Mouse (Mus musculus) duodenum, adult 2 months (tissue): Measurements from ENCODE around the gene Olfr1449. TPM values are rescaled to one million over a fixed set of nuclear protein-coding genes. Genes with fewer than 3 reads are reported as not detected.

Experiments
- polyA plus RNA-seq: library from polyadenylated mRNA; depleted of rRNA; stranded (reverse); fragments of >200 nt; gene quantifications from 2 replicates; pipeline ENCODE4 v1.2.3, GENCODE M21; 2012; ENCODE audit warnings: low replicate concordance; rRNA removed

The Olfr1449 gene
- not detected in 2 replicates for polyA plus RNA-seq

GRCm38 (mm10) chr19:12930540-12930939, at the start of gene Olfr1449:
Gene Olfr1449, plus strand, starts transcription at chr19:12930840.

GRCm38 (mm10) chr19:12883555-12883954, 47.1 kb upstream of the Olfr1449 start, which contains the start of gene Olfr1445:
Gene Olfr1445, plus strand, starts transcription at chr19:12883855.

GRCm38 (mm10) chr19:12893424-12893823, 37.2 kb upstream of the Olfr1449 start, which contains the start of gene Olfr1446:
Gene Olfr1446, minus strand, starts transcription at chr19:12893524.

GRCm38 (mm10) chr19:12903643-12904042, 27.0 kb upstream of the Olfr1449 start, which contains the start of gene Olfr1447:
Gene Olfr1447, minus strand, starts transcription at chr19:12903743.

GRCm38 (mm10) chr19:12924319-12924718, 6.3 kb upstream of the Olfr1449 start, which contains the start of gene Olfr1448:
Gene Olfr1448, minus strand, starts transcription at chr19:12924419.

GRCm38 (mm10) chr19:12949958-12950357, 19.3 kb downstream of the Olfr1449 start, which contains the start of gene Olfr1450:
Gene Olfr1450, plus strand, starts transcription at chr19:12950258.

Other genes with a start within 250 kb of the Olfr1449 start
- not detected in 2 replicates for gene Keg1, start 235.1 kb upstream of the Olfr1449 start, polyA plus RNA-seq
- gene Cntf, start 165.2 kb upstream of the Olfr1449 start, polyA plus RNA-seq, result 0.25 TPM in 1 of 2 replicates, not detected in the other
- 4.9 and 5.7 TPM in 2 replicates for gene Zfp91, start 134.7 kb upstream of the Olfr1449 start, polyA plus RNA-seq
- 1.9 and 2.6 TPM in 2 replicates for gene Lpxn, start 134.6 kb upstream of the Olfr1449 start, polyA plus RNA-seq
- gene Gm5244, start 84.2 kb upstream of the Olfr1449 start, polyA plus RNA-seq, result not detected in 2 replicates
- gene Olfr1444, start 73.6 kb upstream of the Olfr1449 start, polyA plus RNA-seq, result not detected in 2 replicates
- not detected in 2 replicates for gene Olfr1445, start 47.0 kb upstream of the Olfr1449 start, polyA plus RNA-seq
- not detected in 2 replicates for gene Olfr1446, start 37.3 kb upstream of the Olfr1449 start, polyA plus RNA-seq
- gene Olfr1447, start 27.1 kb upstream of the Olfr1449 start, polyA plus RNA-seq, result not detected in 2 replicates
- gene Olfr1448, start 6.4 kb upstream of the Olfr1449 start, polyA plus RNA-seq, result not detected in 2 replicates
- gene Olfr1450, start 19.4 kb downstream of the Olfr1449 start, polyA plus RNA-seq, result not detected in 2 replicates
- gene Olfr1451, start 64.2 kb downstream of the Olfr1449 start, polyA plus RNA-seq, result not detected in 2 replicates
- not detected in 2 replicates for gene Olfr1453, start 97.5 kb downstream of the Olfr1449 start, polyA plus RNA-seq
- not detected in 2 replicates for gene Olfr1454, start 129.8 kb downstream of the Olfr1449 start, polyA plus RNA-seq
- not detected in 2 replicates for gene Olfr1457, start 167.1 kb downstream of the Olfr1449 start, polyA plus RNA-seq
- not detected in 2 replicates for gene Olfr1458, start 175.9 kb downstream of the Olfr1449 start, polyA plus RNA-seq
- gene Olfr1459, start 218.7 kb downstream of the Olfr1449 start, polyA plus RNA-seq, result not detected in 2 replicates
- gene Olfr1461, start 232.2 kb downstream of the Olfr1449 start, polyA plus RNA-seq, result not detected in 2 replicates